Mouse (Mus musculus): ENCODE results near the gene Ogt. TPM values are rescaled to one million over a fixed set of nuclear protein-coding genes. Genes with fewer than 3 reads are reported as not detected.

Gene Ogt
- polyA plus RNA-seq, 1 experiment: 247 TPM

GRCm38 (mm10) chrX:101641161-101641530, 1.3 kb downstream of the Ogt start:
- TF ChIP-seq CTCF (IDR thresholded peaks at IDR 0.05; ENCODE audit: borderline replicate concordance, insufficient read depth, low read length): no peak
- TF ChIP-seq POLR2A (IDR thresholded peaks at IDR 0.05; ENCODE audit: low read depth, low read length): no peak
- peak overlapping the region; percentile 78; the same call in 1 of the 2 replicates for H3K27ac ChIP-seq (ENCODE audit: insufficient read depth, low read length)
- peaks cover 4% of the 10 kb centered on the region; the same call in 1 of the 2 replicates for H3K4me1 ChIP-seq (ENCODE audit: control insufficient read depth, insufficient read depth, low read length)
- peak overlapping the region; percentile 91 for H3K4me3 ChIP-seq (ENCODE audit: insufficient read depth, low read length)

GRCm38 (mm10) chrX:101642091-101642490, 2.2 kb downstream of the Ogt start:
- H3K27ac ChIP-seq (ENCODE audit: insufficient read depth, low read length): no peak overlapping the region
- H3K4me3 ChIP-seq (ENCODE audit: insufficient read depth, low read length): peak overlapping the region; percentile 52
- H3K4me1 ChIP-seq (ENCODE audit: control insufficient read depth, insufficient read depth, low read length): peaks cover 4% of the 10 kb centered on the region; the same call in 1 of the 2 replicates
- TF ChIP-seq CTCF (IDR thresholded peaks at IDR 0.05; ENCODE audit: borderline replicate concordance, insufficient read depth, low read length) (no peak), POLR2A (IDR thresholded peaks at IDR 0.05; ENCODE audit: low read depth, low read length) (no peak)

- H3K4me3 ChIP-seq (ENCODE audit: insufficient read depth, low read length): no peak overlapping the region
- peaks cover 4% of the 10 kb centered on the region; the same call in 1 of the 2 replicates for H3K4me1 ChIP-seq (ENCODE audit: control insufficient read depth, insufficient read depth, low read length)
- no peak overlapping the region for H3K27ac ChIP-seq (ENCODE audit: insufficient read depth, low read length)
- no peak for TF ChIP-seq POLR2A (IDR thresholded peaks at IDR 0.05; ENCODE audit: low read depth, low read length)
- TF ChIP-seq CTCF (IDR thresholded peaks at IDR 0.05; ENCODE audit: borderline replicate concordance, insufficient read depth, low read length): no peak
These were observed 5.4 kb downstream of the Ogt start for GRCm38 (mm10) chrX:101645286-101645685.

GRCm38 (mm10) chrX:101646621-101647020, 6.8 kb downstream of the Ogt start:
- no peak for TF ChIP-seq POLR2A (IDR thresholded peaks at IDR 0.05; ENCODE audit: low read depth, low read length)
- TF ChIP-seq CTCF (IDR thresholded peaks at IDR 0.05; ENCODE audit: borderline replicate concordance, insufficient read depth, low read length): no peak
- H3K4me3 ChIP-seq (ENCODE audit: insufficient read depth, low read length): no peak overlapping the region
- peaks cover 4% of the 10 kb centered on the region; the same call in 1 of the 2 replicates for H3K4me1 ChIP-seq (ENCODE audit: control insufficient read depth, insufficient read depth, low read length)
- H3K27ac ChIP-seq (ENCODE audit: insufficient read depth, low read length): no peak overlapping the region

- Histone ChIP-seq H3K27ac (ENCODE audit: insufficient read depth, low read length) (no peak overlapping the region), H3K4me1 (ENCODE audit: control insufficient read depth, insufficient read depth, low read length) (no peaks in the 10 kb centered on the region), H3K4me3 (ENCODE audit: insufficient read depth, low read length) (no peak overlapping the region)
- TF ChIP-seq POLR2A (IDR thresholded peaks at IDR 0.05; ENCODE audit: low read depth, low read length) (no peak), CTCF (IDR thresholded peaks at IDR 0.05; ENCODE audit: borderline replicate concordance, insufficient read depth, low read length) (no peak)
These were observed 55.8 kb downstream of the Ogt start for GRCm38 (mm10) chrX:101695686-101696085.

- H3K4me3 ChIP-seq (ENCODE audit: insufficient read depth, low read length): no peak overlapping the region
- TF ChIP-seq CTCF (IDR thresholded peaks at IDR 0.05; ENCODE audit: borderline replicate concordance, insufficient read depth, low read length) (no peak), POLR2A (IDR thresholded peaks at IDR 0.05; ENCODE audit: low read depth, low read length) (no peak)
- no peaks in the 10 kb centered on the region for H3K4me1 ChIP-seq (ENCODE audit: control insufficient read depth, insufficient read depth, low read length)
- no peak overlapping the region for H3K27ac ChIP-seq (ENCODE audit: insufficient read depth, low read length)
These were observed 57.7 kb downstream of the Ogt start for GRCm38 (mm10) chrX:101697537-101697936.

- no peaks in the 10 kb centered on the region for H3K4me1 ChIP-seq (ENCODE audit: control insufficient read depth, insufficient read depth, low read length)
- no peak overlapping the region for H3K27ac ChIP-seq (ENCODE audit: insufficient read depth, low read length)
- H3K4me3 ChIP-seq (ENCODE audit: insufficient read depth, low read length): no peak overlapping the region
- no peak for TF ChIP-seq POLR2A (IDR thresholded peaks at IDR 0.05; ENCODE audit: low read depth, low read length)
- no peak for TF ChIP-seq CTCF (IDR thresholded peaks at IDR 0.05; ENCODE audit: borderline replicate concordance, insufficient read depth, low read length)
These were observed 58.4 kb downstream of the Ogt start for GRCm38 (mm10) chrX:101698232-101698631.

GRCm38 (mm10) chrX:101705111-101705510, 65.3 kb downstream of the Ogt start:
- Histone ChIP-seq H3K4me3 (ENCODE audit: insufficient read depth, low read length) (no peak overlapping the region), H3K4me1 (ENCODE audit: control insufficient read depth, insufficient read depth, low read length) (no peaks in the 10 kb centered on the region), H3K27ac (ENCODE audit: insufficient read depth, low read length) (no peak overlapping the region)
- TF ChIP-seq POLR2A (IDR thresholded peaks at IDR 0.05; ENCODE audit: low read depth, low read length) (no peak), CTCF (IDR thresholded peaks at IDR 0.05; ENCODE audit: borderline replicate concordance, insufficient read depth, low read length) (no peak)

- no peaks in the 10 kb centered on the region for H3K4me1 ChIP-seq (ENCODE audit: control insufficient read depth, insufficient read depth, low read length)
- H3K27ac ChIP-seq (ENCODE audit: insufficient read depth, low read length): no peak overlapping the region
- TF ChIP-seq POLR2A (IDR thresholded peaks at IDR 0.05; ENCODE audit: low read depth, low read length) (no peak), CTCF (IDR thresholded peaks at IDR 0.05; ENCODE audit: borderline replicate concordance, insufficient read depth, low read length) (no peak)
- H3K4me3 ChIP-seq (ENCODE audit: insufficient read depth, low read length): no peak overlapping the region
These were observed 80.5 kb downstream of the Ogt start for GRCm38 (mm10) chrX:101720401-101720800.

- TF ChIP-seq POLR2A (IDR thresholded peaks at IDR 0.05; ENCODE audit: low read depth, low read length) (no peak), CTCF (IDR thresholded peaks at IDR 0.05; ENCODE audit: borderline replicate concordance, insufficient read depth, low read length) (no peak)
- Histone ChIP-seq H3K4me3 (ENCODE audit: insufficient read depth, low read length) (no peak overlapping the region), H3K4me1 (ENCODE audit: control insufficient read depth, insufficient read depth, low read length) (no peaks in the 10 kb centered on the region), H3K27ac (ENCODE audit: insufficient read depth, low read length) (no peak overlapping the region)
These were observed 90.2 kb downstream of the Ogt start for GRCm38 (mm10) chrX:101730010-101730409.

GRCm38 (mm10) chrX:101732644-101733043, 92.8 kb downstream of the Ogt start:
- Histone ChIP-seq H3K4me3 (ENCODE audit: insufficient read depth, low read length) (no peak overlapping the region), H3K4me1 (ENCODE audit: control insufficient read depth, insufficient read depth, low read length) (no peaks in the 10 kb centered on the region), H3K27ac (ENCODE audit: insufficient read depth, low read length) (no peak overlapping the region)
- no peak for TF ChIP-seq POLR2A (IDR thresholded peaks at IDR 0.05; ENCODE audit: low read depth, low read length)
- TF ChIP-seq CTCF (IDR thresholded peaks at IDR 0.05; ENCODE audit: borderline replicate concordance, insufficient read depth, low read length): no peak
